Mouse (Mus musculus) thymus, adult 2 months (tissue): ENCODE measurements at regions not wholly inside any gene's neighbourhood (a gene's known extent, or its start where the extent isn't known, plus 50 kb on each side); places are given as distances from the start of the nearest gene placed in this dataset.

ENCODE experiments used
- CTCF ChIP-seq: fragments of 200-500 bp; IDR thresholded peaks from 2 replicates; pipeline ENCODE4 v1.5.1; 2012; ENCODE audit warnings: mild to moderate bottlenecking, control low read depth, low read length, moderate library complexity, borderline replicate concordance; ENCODE audit not compliant: control insufficient read depth, poor library complexity, insufficient read depth; ENCODE audit errors: extremely low read depth
- POLR2A ChIP-seq: fragments of 200-500 bp; IDR thresholded peaks from 2 replicates; pipeline ENCODE4 v1.6.1; 2012; ENCODE audit warnings: mild to moderate bottlenecking, low read length, control low read depth, moderate library complexity; ENCODE audit not compliant: control insufficient read depth, poor library complexity, insufficient read depth; ENCODE audit errors: extremely low read depth

DNA sequence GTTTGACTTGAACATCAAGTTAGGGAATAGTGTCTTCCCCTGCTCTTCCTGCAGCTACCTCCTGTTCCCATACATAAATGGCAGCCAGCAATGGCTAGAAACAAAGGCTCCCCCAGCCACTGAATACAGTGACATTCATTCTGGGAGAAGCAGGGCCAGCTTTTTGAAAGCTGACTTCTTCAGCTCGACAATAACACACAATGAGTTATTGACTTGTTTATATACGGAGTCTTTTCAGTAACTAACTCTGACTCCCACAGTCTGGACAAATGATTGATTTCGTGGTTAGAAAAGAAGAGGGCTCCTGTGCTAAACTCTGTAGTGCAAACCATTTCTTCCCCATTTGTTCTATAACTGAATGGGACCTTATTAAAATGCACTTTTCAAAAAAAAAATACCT is 146.4 kb upstream of the Dnajc24 start:
- no peak for TF ChIP-seq CTCF
- no peak for TF ChIP-seq POLR2A
